ENCODE assay signal across 15 mouse cellular contexts in the genomic region with DNA sequence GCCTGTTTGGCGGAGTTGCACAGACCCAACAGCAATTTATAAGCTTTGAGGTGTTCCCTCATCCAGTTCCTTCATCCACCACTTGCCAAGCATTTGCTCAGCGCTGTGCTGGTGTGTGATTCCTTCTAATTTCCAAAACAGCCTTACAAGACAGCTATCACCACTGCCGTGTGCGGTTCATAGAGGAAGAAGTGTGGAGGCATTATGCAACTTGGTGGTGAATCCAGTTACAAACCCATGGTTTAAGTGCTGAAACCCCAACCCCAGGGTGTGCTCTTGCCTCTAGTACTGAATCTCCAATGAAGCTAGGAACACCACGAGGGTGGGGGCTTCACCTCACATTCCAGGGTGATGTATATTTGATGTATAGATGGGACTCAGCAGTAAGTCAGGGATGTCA.
"Had no signal": no experiment of that assay in that cellular context is flagged by ENCODE, and none has a peak within 500 bp of the region (broad histone marks: within the 10 kb centered on the region; RNA-seq: fewer than 3 reads in every experiment).

No protein-coding gene starts in this region.

- H3K27me3 ChIP-seq: midbrain, embryonic 13.5 days; midbrain, embryonic 15.5 days; neural tube, embryonic 13.5 days; neural tube, embryonic 15.5 days; stomach, embryonic 15.5 days had no signal

- H3K27ac ChIP-seq: liver, embryonic 14.5 days; midbrain, embryonic 10.5 days; midbrain, embryonic 13.5 days; midbrain, embryonic 15.5 days; neural tube, embryonic 13.5 days; neural tube, embryonic 15.5 days; stomach, embryonic 15.5 days; stomach, postnatal 0 days had no signal

- ATAC-seq: midbrain, embryonic 13.5 days; midbrain, embryonic 15.5 days had no signal

- DNase-seq: right cerebral cortex, adult 18-20 months; right cerebral cortex, postnatal 25 days; thymus, adult 2 months; thymus, postnatal 25 days; thymus, postnatal 4 days had no signal

- H3K36me3 ChIP-seq: midbrain, embryonic 13.5 days; midbrain, embryonic 15.5 days; neural tube, embryonic 15.5 days had no signal

- H3K4me3 ChIP-seq: midbrain, embryonic 10.5 days; midbrain, embryonic 13.5 days; midbrain, embryonic 15.5 days; myocyte; neural tube, embryonic 13.5 days; neural tube, embryonic 15.5 days; stomach, embryonic 15.5 days had no signal

- H3K9ac ChIP-seq: liver, embryonic 14.5 days; lung, embryonic 14.5 days; midbrain, embryonic 13.5 days; midbrain, embryonic 15.5 days; neural tube, embryonic 13.5 days; neural tube, embryonic 15.5 days; stomach, embryonic 15.5 days had no signal

- H3K4me1 ChIP-seq: midbrain, embryonic 13.5 days; midbrain, embryonic 15.5 days; neural tube, embryonic 13.5 days; neural tube, embryonic 15.5 days; stomach, embryonic 15.5 days had no signal

- H3K9me3 ChIP-seq: midbrain, embryonic 10.5 days; midbrain, embryonic 13.5 days; midbrain, embryonic 15.5 days; neural tube, embryonic 13.5 days; neural tube, embryonic 15.5 days; stomach, embryonic 15.5 days had no signal

- H3K4me2 ChIP-seq: lung, embryonic 14.5 days; midbrain, embryonic 13.5 days; midbrain, embryonic 15.5 days; neural tube, embryonic 13.5 days; neural tube, embryonic 15.5 days; stomach, embryonic 15.5 days had no signal
